Mouse (Mus musculus) heart, postnatal 0 days (tissue): ENCODE measurements at regions not wholly inside any gene's neighbourhood (a gene's known extent, or its start where the extent isn't known, plus 50 kb on each side); places are given as distances from the start of the nearest gene placed in this dataset.

Experiments used
- CTCF ChIP-seq: IDR thresholded peaks from 2 replicates; pipeline ENCODE4 v1.5.1; 2016; ENCODE audit warnings: antibody characterized with exemption, control low read depth, low read depth
- EP300 ChIP-seq: IDR thresholded peaks from 2 replicates; pipeline ENCODE4 v1.6.1; 2016; ENCODE audit warnings: antibody characterized with exemption, low read depth

GRCm38 (mm10) chr11:44103841-44104191, 202.8 kb upstream of the Adra1b start:
- no peak for TF ChIP-seq CTCF
- TF ChIP-seq EP300: no peak
